Mouse (Mus musculus) CH12F3 (cell line): ENCODE measurements around the gene Tns1.

ENCODE experiments used
- in situ Hi-C: fragments of 300-500 bp; cut with MboI; formaldehyde crosslinking; loops from 2 replicates; pipeline ENCODE4 v1.14.3; 2020; ENCODE audit warnings: low sequenced_read_pairs

Tns1 gene

DNA sequence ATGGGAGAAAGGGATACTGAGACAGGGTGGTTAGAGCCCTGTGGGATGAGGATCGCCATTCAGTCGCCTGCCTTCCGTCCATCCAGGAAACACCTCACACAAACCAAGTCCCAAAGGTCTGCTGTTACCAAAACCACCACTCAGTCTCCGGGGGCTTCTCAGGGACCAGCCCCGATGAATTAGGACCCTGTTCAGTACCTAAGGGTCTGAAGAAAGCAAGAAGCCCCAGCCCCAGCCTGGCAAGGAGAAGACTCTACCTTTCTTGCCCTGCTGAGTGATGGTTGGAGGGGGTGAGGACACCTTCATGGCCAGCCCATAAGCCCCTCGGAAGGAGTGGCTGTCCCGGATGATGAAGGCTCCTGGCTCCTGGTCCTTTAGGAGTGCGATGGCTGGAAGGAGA, 203.5 kb downstream of the Tns1 start:
- in situ Hi-C loops: loop anchor here (10.0 to 25.0 kb wide), 2 partner anchors 54 to 167 kb away; no protein-coding TSS in a partner anchor

DNA sequence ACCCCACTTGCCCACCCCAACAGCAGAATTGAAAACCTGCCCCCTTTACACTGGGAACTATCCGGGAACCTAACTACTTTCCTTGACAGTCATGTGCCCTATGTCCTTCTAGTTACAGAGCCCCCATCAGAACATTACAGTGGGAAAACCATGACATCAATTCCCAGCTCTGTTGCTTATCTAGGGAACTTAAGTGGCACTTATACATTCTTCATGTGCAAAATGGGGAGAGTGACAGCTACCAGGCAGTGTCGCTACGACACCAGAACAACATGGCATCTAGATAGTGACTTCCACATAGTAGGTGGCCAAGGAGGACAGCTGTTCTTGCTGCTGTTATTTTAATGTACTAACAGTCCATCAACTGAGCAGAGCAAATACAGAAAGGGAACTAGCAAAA, 204.3 kb downstream of the Tns1 start:
- in situ Hi-C loops: loop anchor here (10.0 to 25.0 kb wide), 2 partner anchors 55 to 167 kb away; no protein-coding TSS in a partner anchor

DNA sequence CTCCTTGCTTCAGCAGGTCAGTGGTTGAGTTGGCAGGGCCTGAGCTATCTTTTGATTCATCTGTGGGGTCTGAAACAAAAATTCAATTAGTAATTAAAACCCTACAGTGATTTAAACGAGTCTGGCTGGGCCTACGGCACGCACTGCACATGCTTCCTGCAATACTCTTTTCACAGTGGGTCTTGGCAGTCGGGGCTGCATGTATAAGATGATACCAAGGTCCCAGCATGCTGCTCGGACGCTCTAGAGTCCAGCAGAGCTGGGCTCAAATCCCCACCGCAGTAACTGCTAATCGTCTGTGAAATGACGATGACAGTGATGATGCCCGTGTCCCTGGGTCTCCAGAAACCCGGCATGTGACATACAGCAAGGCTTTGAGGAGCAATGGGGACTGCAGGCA, 206.2 kb downstream of the Tns1 start:
- in situ Hi-C loops: loop anchor here (25.0 kb wide), 1 partner anchor 169 kb away; no protein-coding TSS in a partner anchor

DNA sequence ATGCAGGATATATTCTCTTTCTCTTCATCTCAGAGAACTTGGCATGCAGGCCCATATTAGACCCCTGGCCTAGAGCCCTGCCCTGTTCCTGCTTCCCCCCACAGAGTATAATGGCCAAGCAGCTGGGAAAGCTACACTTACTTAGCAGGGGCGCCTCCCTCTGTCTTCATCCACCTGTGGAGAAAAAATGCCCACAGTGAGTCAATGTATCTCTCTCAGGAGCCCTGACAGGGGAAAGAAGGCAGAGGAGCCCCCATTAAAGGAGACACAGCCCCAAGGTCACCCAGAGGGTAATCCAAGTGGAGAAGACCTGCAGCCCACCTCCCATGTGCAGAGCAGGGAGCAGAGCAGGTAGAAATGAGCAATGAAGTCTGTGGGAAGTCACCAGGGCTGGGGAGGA, 208.0 kb downstream of the Tns1 start:
- in situ Hi-C loops: loop anchor here (25.0 kb wide), 1 partner anchor 171 kb away; no protein-coding TSS in a partner anchor

DNA sequence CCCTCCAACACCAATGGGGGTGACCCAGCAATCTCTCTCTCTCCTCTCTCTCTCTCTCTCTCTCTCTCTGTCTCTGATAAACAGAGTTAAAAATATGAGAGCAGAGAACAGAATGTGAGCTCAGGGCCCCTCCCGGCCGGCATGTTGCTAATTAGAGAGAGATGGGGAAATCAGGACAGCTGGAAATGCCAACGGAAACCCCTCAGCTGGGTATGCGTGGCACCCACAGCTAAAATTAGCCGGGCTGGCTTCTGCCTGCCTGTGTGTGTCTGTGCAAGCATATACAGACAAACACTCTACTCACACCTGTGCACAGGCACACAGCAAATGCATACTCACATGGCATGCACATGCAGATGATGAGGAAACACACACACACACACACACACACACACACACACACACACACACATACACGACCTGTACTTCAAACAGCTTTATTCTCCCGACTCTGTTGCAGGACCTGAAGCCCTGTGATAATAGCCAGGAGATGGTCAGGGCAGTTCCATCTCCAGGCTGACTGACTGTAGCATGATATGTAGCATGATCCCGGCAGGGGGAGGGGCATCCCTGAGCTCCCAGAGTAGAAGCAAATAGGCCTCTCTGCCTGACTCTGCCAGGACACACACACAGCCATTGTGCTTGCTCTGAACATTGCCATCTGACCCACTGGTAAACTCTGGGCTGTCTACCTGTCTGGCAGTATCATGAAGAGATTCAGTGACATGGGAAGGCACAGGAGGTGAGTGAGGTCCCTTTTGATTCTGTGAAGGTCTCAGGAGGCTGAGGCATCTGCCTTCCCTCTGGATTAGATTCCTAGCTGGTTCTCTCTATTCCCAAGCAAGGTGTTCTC, 208.8 kb downstream of the Tns1 start:
- in situ Hi-C loops: loop anchor here (25.0 kb wide), 1 partner anchor 172 kb away; no protein-coding TSS in a partner anchor

DNA sequence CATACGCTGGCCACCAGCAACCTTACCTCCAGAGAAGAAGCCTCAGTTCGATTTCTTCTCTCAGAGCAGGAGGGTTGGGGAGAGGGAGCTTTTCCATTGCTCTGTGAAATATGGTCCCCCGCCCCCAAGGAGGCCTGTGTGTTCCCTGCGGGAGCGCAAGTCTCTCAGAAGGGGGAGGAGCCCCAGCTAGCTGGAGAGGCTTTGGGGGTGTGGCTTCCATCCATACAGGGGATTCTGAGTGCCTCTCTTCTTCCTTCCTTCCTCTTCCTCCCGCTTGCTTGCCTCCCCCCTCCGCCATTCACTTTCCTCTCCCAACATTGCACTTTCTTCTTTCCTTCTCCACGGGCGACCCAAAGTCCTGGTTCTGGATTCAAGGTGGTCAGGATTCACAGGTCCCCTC, 210.2 kb downstream of the Tns1 start:
- in situ Hi-C loops: loop anchor here (25.0 kb wide), 1 partner anchor 173 kb away; no protein-coding TSS in a partner anchor

DNA sequence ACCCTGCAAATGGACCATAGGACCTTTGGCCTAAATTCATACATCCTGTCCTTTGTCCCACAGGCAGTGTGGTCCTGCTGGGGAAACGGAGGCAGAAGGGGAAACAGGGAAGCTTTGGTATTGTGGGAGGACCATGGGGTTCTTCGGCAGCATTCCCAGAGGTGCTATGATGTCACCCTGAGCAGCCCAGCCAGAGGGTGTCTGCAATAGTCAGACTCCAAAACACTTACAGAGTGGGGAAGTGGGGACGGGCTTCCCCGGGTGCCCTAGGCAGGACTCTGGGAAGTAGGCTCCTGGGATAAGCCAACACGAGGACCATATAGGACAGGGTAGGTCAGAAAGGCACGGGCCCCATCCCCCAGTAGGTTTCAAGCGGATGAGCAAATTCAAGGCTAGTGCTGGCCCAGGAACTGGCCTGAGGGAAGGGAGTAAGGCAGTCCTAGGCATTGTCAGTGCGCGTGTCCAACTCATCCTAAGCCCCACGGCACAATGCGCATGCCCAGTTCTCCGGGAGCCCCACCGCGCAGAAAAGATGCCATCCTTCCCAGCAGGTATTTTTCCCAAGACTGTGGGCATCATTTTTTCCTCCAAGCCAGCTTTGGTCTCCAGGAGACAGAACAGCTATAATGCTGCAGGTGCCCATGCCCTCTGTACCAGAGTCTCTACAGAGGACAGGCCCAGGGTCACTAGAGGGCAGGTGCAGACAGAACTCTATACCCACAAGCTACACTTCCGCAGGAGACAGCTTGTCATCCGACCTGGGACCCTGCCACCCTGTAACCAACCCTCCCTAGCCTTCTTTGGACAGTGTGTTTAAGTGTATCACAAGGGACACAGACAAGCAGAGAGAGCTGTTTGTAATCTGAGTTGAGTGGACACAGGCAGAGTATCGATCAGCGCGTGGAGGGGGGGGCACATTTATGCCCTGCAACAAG, 210.9 kb downstream of the Tns1 start:
- in situ Hi-C loops: loop anchor here (25.0 kb wide), 1 partner anchor 174 kb away; no protein-coding TSS in a partner anchor

DNA sequence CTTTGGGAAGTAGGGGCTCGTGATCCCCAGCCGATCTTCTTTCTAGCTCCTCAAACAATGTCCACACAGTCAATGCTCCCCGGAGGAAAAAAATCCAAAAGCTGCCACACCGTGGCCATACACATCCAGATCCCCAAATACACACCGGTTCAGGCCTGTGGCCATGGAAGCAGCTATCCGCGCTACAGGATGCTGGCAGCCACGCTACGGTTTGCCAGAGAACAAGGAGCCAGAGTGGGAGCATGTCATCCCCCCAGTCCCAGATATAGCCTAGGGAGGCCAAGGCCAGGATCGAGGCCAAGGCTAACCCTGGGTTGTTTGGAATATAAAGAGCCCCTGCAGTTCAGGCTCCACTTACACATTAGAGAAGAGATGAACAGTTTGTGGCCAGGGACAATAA, 211.8 kb downstream of the Tns1 start:
- in situ Hi-C loops: loop anchor here (25.0 kb wide), 1 partner anchor 175 kb away; no protein-coding TSS in a partner anchor

DNA sequence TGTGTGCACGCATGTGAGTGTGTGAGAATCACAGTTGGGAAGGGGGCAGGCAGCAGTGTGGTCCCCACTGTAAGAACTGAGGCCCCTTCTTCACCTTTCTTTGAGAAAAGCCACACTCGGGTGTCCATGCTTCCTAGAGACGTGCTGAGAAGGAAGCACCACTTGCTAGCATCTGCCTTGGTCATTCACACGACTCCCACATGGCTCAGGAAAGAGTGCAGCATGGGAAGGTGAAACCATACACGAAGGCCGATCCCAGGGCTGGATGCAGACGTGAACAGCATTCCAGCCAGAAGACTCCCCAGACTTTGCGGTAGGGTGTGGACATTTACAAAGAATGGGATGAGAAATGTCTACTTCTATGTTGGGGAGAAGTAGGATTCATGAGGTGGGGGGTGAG, 212.3 kb downstream of the Tns1 start:
- in situ Hi-C loops: loop anchor here (25.0 kb wide), 1 partner anchor 175 kb away; no protein-coding TSS in a partner anchor

DNA sequence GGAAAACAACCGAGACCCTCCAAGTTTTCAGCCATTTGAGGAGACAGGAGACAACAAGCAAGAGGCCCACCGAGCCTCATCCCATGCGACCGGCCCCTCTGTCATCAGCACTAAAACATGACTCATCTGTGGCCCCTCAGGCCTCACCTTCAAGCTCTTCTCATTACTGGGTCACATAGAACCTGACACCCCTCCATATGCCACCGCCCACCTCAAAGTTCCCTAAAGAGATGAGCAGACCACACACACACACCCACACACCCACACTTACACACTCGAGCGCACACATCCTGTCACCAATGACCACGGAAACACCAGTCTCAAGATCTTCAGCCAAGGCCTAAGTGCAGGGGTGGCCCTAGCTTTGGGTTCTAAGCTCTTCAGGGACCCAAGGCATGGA, 213.5 kb downstream of the Tns1 start:
- in situ Hi-C loops: loop anchor here (25.0 kb wide), 1 partner anchor 177 kb away; no protein-coding TSS in a partner anchor

DNA sequence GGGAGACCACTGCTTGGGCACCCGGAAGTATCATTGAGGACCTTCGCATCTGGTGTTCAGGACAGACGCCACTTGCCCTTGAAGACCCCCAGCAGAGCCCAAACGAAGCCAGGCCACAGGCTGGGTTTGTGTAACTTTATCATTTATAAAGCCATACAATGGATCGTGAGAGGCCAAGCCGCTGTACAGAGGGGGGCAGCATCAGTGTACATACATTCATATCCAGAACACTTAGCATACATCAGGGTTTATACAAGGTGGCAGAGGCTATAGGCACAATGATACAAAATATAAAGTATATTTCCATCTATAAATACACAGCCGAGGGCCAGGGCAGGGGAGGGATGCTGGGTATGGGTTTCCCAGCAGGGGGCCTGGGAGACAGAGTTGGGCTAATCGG, 214.1 kb downstream of the Tns1 start:
- in situ Hi-C loops: loop anchor here (25.0 kb wide), 1 partner anchor 177 kb away; no protein-coding TSS in a partner anchor

DNA sequence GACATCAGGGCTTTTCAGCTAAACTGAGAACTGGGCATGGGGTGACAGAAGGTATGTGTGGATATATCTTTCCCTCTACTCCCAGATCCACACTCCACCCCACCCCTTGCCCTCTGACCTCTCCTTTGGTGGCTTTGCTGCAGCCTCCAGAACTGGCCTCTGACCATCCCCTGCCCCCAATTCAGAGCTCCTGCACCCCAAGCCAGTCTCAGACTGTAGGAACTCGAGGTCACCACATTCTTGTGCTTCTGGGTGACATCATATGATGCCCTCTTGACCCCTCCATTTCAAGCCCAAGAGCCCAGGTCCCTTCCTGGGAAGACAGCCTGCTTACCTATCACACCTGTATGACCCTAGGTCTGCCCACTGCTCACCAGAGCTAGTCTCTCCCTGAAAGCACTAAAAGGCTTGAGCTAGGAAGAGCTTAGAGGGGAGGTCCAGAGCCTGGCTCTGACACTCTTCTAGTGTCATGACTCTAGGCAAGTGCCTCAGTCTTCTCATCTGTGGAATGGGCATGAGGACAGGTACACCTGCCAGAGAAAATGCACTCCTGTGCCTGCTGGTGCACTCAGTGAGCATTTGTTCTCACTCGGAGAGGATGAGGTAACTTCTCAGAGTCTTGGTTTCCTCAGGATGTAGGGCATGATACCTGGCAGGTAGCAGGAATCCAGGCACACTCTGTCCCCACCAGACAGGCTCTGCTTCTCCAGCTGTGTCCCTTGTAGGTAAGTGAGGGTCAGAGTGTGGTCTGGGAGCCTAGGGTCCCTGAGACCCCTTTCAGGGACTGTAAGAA, 214.9 kb downstream of the Tns1 start:
- in situ Hi-C loops: loop anchor here (25.0 kb wide), 1 partner anchor 178 kb away; no protein-coding TSS in a partner anchor

DNA sequence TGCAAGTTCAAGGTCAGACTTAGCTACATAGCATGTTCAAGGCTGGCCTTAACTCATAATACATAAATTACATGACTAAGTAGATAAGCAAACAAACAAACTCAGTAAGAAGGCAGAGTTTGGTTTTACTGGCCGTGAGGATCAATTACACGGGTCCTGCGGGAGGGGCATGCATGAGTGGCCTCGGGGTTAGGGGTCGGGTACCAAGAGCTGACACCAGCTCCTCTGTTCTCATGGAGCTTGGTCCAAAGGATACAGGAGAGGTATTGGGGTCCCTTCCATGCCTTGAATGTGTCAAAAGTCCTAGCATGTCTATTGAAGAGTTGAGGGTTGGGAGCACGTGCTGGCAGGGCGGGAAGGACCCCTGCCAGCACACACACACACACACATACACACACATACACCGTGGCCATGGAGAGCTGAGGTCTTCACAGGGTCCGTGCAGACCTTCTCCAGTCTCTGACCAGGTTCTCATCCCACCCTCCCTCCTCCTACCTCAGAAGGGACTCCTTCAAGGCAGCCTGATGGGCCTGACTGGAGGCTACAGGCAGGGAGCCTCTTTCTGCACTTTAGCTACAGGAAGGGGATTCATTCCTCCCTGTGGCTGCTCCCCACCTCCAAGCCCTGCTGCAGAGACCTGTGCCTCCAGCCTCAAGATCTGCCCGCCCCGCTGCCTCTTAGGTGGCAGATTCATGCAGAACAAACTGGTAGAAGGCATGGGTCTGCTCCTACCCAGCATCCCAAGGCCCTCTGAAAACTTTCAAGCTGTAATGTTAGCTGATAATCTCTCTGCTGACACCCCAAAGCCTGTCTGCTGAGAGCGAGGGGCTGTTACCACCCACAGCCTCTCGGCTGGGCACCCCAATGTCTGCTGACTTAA, 215.9 kb downstream of the Tns1 start:
- in situ Hi-C loops: loop anchor here (25.0 kb wide), 1 partner anchor 179 kb away; no protein-coding TSS in a partner anchor

DNA sequence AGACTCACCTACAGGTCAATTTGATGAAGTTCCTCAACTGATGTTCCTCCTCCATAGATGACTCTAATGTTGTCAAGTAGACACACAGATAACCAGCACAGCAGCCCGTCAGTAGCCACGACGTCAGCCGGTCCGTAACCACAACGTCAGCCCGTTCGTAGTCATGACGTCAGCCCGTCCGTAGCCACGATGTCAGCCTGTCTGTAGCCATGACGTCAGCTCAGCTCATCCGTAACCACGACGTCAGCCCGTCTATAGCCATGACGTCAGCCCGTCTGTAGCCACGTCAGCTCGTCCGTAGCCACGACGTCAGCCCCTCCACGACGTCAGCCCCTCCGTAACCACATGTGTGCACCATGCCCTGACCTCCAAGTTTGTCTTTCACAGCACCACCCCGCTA, 217.1 kb downstream of the Tns1 start:
- in situ Hi-C loops: loop anchor here (25.0 kb wide), 1 partner anchor 180 kb away; no protein-coding TSS in a partner anchor

DNA sequence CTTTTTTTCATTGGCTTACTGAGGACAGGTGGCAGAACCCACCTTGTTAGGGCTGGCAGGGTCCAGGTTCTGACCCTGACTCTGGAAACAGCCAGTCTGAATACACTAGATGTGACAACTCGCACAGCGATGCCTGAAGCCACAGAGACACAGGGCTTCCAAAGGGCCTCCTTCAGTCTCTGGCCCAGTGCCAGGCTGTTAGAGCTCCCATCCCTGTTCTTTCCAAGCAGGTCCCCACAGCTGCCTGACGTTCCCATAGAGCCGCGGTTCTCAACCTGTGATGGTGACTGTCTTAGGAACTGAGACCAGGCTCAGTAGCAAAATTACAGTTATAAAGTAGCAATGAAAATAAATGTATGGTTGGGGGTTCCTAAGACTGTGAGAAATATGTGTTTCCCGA, 217.9 kb downstream of the Tns1 start:
- in situ Hi-C loops: loop anchor here (25.0 kb wide), 1 partner anchor 181 kb away; no protein-coding TSS in a partner anchor

DNA sequence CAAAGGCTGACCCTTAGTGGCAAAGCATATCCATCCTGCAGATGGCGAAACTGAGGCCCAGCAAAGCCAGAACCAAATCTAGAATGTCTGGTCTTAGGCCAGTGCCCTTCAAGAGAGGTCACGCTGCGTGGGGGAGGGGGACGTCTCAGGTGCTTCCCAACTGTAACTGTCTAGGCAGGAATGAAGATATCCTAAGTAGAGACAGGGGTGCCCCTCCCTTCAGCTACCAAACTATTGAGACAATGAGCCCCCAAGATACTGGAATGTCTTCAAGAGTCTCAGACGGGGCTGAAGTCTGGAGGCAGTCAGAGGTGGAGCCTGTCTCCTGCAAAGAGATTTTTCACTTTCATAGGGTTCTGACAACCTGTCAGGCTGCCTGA, 218.4 kb downstream of the Tns1 start:
- in situ Hi-C loops: loop anchor here (25.0 kb wide), 1 partner anchor 182 kb away; no protein-coding TSS in a partner anchor

DNA sequence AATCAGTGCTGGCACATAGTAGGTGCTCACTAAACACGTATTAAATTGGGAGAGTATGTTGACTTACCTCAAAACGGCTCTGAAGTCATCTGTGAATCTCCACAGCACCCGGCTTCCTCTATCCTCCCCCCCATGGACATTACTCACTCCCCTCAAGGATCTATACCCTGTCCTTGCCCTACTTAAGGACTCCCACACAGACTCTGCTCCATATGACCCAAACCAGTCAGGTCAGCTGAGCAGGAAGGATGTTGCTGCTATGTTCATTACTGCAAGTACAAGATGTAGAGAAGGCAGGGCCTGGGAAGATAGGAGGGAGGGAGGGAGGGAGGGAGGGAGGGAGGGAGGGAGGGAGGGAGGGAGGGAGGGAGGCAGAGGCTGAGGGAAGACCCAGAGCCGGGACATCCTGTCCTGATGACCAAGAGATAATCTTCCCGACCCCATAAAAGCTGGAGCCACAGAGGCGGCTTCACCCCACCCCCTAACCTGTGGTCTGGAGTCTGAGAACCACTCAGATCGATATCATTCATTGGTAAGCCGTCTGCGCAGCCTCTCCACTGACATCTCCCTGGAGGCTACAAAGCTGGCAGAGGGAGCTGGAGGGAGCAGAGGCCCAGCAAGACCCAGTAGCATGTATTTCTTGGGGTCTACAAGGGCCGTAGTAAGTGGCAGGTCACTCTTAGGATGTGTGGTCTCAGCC, 219.0 kb downstream of the Tns1 start:
- in situ Hi-C loops: loop anchor here (25.0 kb wide), 1 partner anchor 182 kb away; no protein-coding TSS in a partner anchor

DNA sequence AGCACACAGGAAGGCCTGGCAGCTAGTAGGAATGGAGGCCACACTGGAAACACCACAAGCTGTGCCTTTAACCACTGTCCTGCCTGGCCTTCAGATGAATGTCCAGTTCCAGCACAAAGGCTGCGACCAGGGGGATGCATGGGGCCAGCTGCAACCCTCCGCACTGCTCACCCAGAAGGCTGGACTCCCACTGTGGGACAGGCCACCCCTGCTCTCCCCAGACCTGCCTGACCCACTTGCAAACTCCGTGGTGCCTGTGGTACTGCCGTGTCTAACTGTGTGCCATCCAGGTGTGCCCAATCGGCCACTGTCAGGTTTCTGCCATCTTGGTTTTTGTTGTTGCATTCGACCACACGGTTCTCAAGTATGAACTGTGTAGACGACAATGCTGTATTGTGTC, 219.6 kb downstream of the Tns1 start:
- in situ Hi-C loops: loop anchor here (5.0 to 25.0 kb wide), 2 partner anchors 93 to 183 kb away; no protein-coding TSS in a partner anchor
